Mouse (Mus musculus) liver, embryonic 14.5 days (tissue): ENCODE results near the gene Gm10959.

Source experiments
- CTCF ChIP-seq: IDR thresholded peaks from 2 replicates; pipeline ENCODE4 v1.5.1; 2016; ENCODE audit warnings: antibody characterized with exemption, low read depth, control low read depth
- EP300 ChIP-seq: IDR thresholded peaks from 2 replicates; pipeline ENCODE4 v1.6.1; 2016; ENCODE audit warnings: antibody characterized with exemption, low read depth

DNA sequence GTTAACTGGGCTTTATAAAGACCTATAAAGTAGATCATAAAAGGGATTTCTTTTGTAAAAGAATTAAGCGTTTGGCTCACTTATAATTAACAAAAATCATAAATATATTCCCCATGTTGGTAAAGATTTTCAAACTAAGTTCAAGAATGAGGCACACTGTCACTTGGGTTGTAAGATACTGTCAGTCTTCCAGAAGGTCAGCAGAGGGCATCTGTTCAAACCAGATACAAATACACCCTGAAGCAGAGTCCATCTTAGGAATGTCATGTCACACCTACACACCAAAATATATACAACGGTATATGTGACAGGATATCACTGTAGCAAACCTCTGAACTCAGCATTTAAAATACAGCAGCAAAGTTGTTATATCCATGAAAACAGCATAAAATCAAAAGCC is 31.0 kb upstream of the Gm10959 start:
- TF ChIP-seq CTCF (no peak), EP300 (no peak)
